Mouse (Mus musculus): ENCODE measurements around the gene Junb.

Junb gene

GRCm38 (mm10) chr8:84970135-84970790 lies 8.3 kb downstream of the Junb start:
- no peak for DNase-seq

- peak; percentile 73 for DNase-seq
Observed at GRCm38 (mm10) chr8:84969241-84970134, 9.0 kb downstream of the Junb start, which contains the start of the genes Gm49661, Prdx2 and Rnaseh2a. Gene Gm49661 (minus strand): TSS chr8:84969433. Gene Prdx2 (plus strand): TSS chr8:84969587. Gene Rnaseh2a (minus strand): TSS chr8:84969767.

- DNase-seq: no peak
Observed at GRCm38 (mm10) chr8:84968650-84969049, 9.9 kb downstream of the Junb start.

- DNase-seq: no peak
Observed at GRCm38 (mm10) chr8:84967532-84968304, 10.8 kb downstream of the Junb start.

- DNase-seq: no peak
Observed at GRCm38 (mm10) chr8:84966603-84967002, 11.9 kb downstream of the Junb start.

- peak; percentile 97 for DNase-seq
Observed at GRCm38 (mm10) chr8:84965731-84966291, 12.7 kb downstream of the Junb start.

GRCm38 (mm10) chr8:84963952-84964351 lies 14.6 kb downstream of the Junb start:
- no peak for DNase-seq

- DNase-seq: no peak
Observed at GRCm38 (mm10) chr8:84959811-84960210, 18.7 kb downstream of the Junb start.

GRCm38 (mm10) chr8:84956768-84957167 lies 21.8 kb downstream of the Junb start:
- peak; percentile 71 for DNase-seq

- DNase-seq: no peak
Observed at GRCm38 (mm10) chr8:84952612-84953255, 25.8 kb downstream of the Junb start.

- DNase-seq: no peak
Observed at GRCm38 (mm10) chr8:84949753-84950152, 28.8 kb downstream of the Junb start.

- no peak for DNase-seq
Observed at GRCm38 (mm10) chr8:84947241-84947545, 31.3 kb downstream of the Junb start.

- no peak for DNase-seq
Observed at GRCm38 (mm10) chr8:84946528-84947240, 31.8 kb downstream of the Junb start, which contains the start of gene Rtbdn. Gene Rtbdn (plus strand): TSS chr8:84946991.

GRCm38 (mm10) chr8:84945633-84946527 lies 32.6 kb downstream of the Junb start:
- peak; percentile 45 for DNase-seq

- DNase-seq: peak; percentile 89
Observed at GRCm38 (mm10) chr8:84945235-84945632, 33.3 kb downstream of the Junb start.

- peak; percentile 84 for DNase-seq
Observed at GRCm38 (mm10) chr8:84944478-84945160, 33.9 kb downstream of the Junb start.

- no peak for DNase-seq
Observed at GRCm38 (mm10) chr8:84943699-84944098, 34.8 kb downstream of the Junb start.

- no peak for DNase-seq
Observed at GRCm38 (mm10) chr8:84937620-84938485, 40.7 kb downstream of the Junb start.

All from right cerebral cortex, adult 18-20 months (tissue).